Mouse (Mus musculus) G1E (cell line): ENCODE results near the gene Ddx56.
"Not testable (repeated sequence)": the region's sequence is repeated elsewhere in the genome, so short reads cannot be mapped to it uniquely, and the experiment has no call there.

Experiments
- CTCF ChIP-seq: IDR thresholded peaks from 2 replicates; pipeline ENCODE4 v1.5.1; 2012; ENCODE audit warnings: low read depth, low read length, inconsistent platforms, mixed read lengths
- GATA1 ChIP-seq: IDR thresholded peaks from 2 replicates; pipeline ENCODE4 v1.6.1; 2012; ENCODE audit warnings: borderline replicate concordance, low read length, inconsistent platforms, mixed read lengths
- GATA2 ChIP-seq: IDR thresholded peaks from 2 replicates; pipeline ENCODE4 v1.6.1; 2012; ENCODE audit warnings: low read depth, low read length, inconsistent platforms, borderline replicate concordance
- POLR2AphosphoS5 ChIP-seq: IDR thresholded peaks from 2 replicates; pipeline ENCODE4 v1.6.1; 2012; ENCODE audit warnings: low read depth, low read length, inconsistent platforms; ENCODE audit not compliant: insufficient replicate concordance
- TAL1 ChIP-seq: conservative IDR thresholded peaks from 2 replicates; pipeline ENCODE4 v1.6.1; 2012; ENCODE audit warnings: low read depth, low read length, inconsistent platforms, mixed read lengths

DNA sequence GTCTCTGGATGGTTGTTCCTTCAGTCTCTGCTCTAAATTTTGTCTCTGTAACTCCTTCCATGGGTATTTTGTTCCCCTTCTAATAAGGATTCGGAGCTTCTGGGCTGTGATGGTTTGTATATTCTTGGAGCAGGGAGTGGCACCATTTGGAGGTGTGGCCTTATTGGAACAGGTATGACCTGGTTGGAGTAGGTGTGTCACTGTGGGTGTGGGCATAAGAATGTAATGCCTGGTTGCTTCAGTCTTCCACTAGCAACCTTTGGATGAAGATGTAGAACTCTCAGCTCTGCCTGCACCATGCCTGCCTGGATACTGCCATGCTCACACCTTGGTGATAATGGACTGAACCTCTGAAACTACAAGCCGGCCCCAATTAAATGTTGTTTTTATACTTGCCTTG, 13.0 kb downstream of the Ddx56 start:
- not testable (repeated sequence) for TF ChIP-seq CTCF, TAL1, GATA1, GATA2, POLR2AphosphoS5
